Mouse (Mus musculus): ENCODE measurements around the gene Fam198a. TPM values are rescaled to one million over a fixed set of nuclear protein-coding genes. Genes with fewer than 3 reads are reported as not detected.

The Fam198a gene
- polyA plus RNA-seq (2016; fragmentation: Nextera tagmentation; extraction: Ambion mirVana), result 0.68 and 0.85 TPM in 2 replicates

DNA sequence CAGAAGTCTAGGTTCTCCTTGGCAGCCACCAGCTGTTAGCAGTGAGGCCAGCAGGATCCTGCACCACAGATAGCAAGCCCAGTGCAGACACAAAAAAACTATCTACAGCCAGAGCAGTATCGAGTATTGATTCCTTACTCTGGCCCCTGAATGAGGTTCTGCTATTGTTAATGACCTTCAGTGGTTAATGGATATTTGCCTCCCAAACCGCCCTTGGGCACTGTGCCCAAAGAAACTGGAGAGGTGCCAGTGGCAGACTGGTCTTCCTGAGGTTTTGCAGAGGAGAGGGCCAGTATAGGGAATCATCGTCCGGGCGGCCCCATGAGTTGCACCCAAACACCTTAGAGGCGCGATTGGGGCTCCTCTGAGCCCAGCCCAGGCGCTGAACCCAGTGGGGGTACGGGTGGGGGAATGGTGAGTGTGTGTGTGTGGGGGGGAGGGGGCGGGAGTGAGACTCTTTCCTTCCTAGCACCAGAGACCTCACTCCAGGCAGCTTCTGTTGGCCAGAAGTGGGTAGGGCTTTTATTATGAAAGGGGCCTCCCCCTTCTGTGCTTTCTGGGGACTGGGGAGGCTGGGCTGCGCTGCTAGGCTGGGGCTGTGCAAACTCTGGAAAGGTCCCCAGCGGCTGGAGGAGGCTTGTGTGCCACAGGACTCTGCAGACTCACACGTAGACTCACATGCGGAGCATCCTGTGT lies at the start of gene Fam198a:
Fam198a (plus strand) TSS at position 571 of the 696 bp plus-strand sequence.
- peak; percentile 30 for DNase-seq (ENCODE audit: low spot score)
- Histone ChIP-seq H3K4me3 (peak within 1 kb of the TSS; percentile 20; the same call in 1 of the 2 replicates), H3K27me3 (ENCODE audit: low read depth, poor library complexity, severe bottlenecking) (no peaks in the 10 kb centered on the region), H3K9me3 (replicated peaks) (no peaks in the 10 kb centered on the region), H3K4me1 (peaks cover 11% of the 10 kb centered on the region), H3K27ac (replicated peaks) (peak within 1 kb of the TSS; percentile 55), H3K36me3 (peaks cover 3% of the 10 kb centered on the region)
- WGBS, result 22% methylated on average over 14 of the region's 14 CpGs

GRCm38 (mm10) chr9:121901710-121902700 lies 48.8 kb upstream of the Fam198a start:
- WGBS, result 81% methylated on average over 5 of the region's 5 CpGs
- no peaks in the 10 kb centered on the region for H3K9me3 ChIP-seq (replicated peaks)
- H3K4me3 ChIP-seq, result no peak overlapping the region
- no peak for DNase-seq (ENCODE audit: low spot score)
- no peaks in the 10 kb centered on the region for H3K27me3 ChIP-seq (ENCODE audit: low read depth, poor library complexity, severe bottlenecking)
- H3K27ac ChIP-seq (replicated peaks), result no peak overlapping the region
- no peaks in the 10 kb centered on the region for H3K4me1 ChIP-seq
- H3K36me3 ChIP-seq, result no peaks in the 10 kb centered on the region

- DNase-seq (ENCODE audit: low spot score), result no peak
- WGBS, result 86% methylated on average over 8 of the region's 8 CpGs
- H3K27ac ChIP-seq (replicated peaks), result no peak overlapping the region
- no peaks in the 10 kb centered on the region for H3K27me3 ChIP-seq (ENCODE audit: low read depth, poor library complexity, severe bottlenecking)
- no peaks in the 10 kb centered on the region for H3K4me1 ChIP-seq
- no peaks in the 10 kb centered on the region for H3K9me3 ChIP-seq (replicated peaks)
- H3K4me3 ChIP-seq, result no peak overlapping the region
- no peaks in the 10 kb centered on the region for H3K36me3 ChIP-seq
Measured at GRCm38 (mm10) chr9:121903476-121904305, 47.1 kb upstream of the Fam198a start.

- WGBS, result 91% methylated on average over 4 of the region's 4 CpGs
- no peaks in the 10 kb centered on the region for H3K9me3 ChIP-seq (replicated peaks)
- DNase-seq (ENCODE audit: low spot score), result no peak
- no peaks in the 10 kb centered on the region for H3K27me3 ChIP-seq (ENCODE audit: low read depth, poor library complexity, severe bottlenecking)
- H3K4me3 ChIP-seq, result no peak overlapping the region
- no peak overlapping the region for H3K27ac ChIP-seq (replicated peaks)
- no peaks in the 10 kb centered on the region for H3K4me1 ChIP-seq
- no peaks in the 10 kb centered on the region for H3K36me3 ChIP-seq
Measured at GRCm38 (mm10) chr9:121904319-121904718, 46.5 kb upstream of the Fam198a start.

DNA sequence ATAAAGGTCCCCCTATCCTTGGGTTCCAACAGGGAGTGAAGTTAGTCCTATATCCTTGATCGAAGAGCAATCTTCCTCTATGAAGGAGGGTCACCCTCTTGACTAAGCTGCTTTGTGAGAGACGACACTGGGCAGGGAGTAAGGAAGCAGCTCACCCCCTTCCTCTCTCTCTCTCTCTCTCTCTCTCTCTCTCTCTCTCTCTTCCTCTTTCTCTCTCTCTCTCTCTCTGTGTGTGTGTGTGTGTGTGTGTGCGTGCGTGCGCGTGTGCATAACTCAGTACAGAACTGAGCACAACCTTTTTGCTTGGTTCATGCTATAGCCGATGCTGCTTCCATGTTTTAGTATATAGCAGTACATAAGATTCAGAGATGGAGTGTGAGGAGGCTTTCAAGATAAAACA lies 45.8 kb upstream of the Fam198a start:
- no peak overlapping the region for H3K27ac ChIP-seq (replicated peaks)
- no peaks in the 10 kb centered on the region for H3K36me3 ChIP-seq
- WGBS, result 91% methylated on average over 7 of the region's 7 CpGs
- DNase-seq (ENCODE audit: low spot score), result no peak
- H3K4me1 ChIP-seq, result no peaks in the 10 kb centered on the region
- H3K27me3 ChIP-seq (ENCODE audit: low read depth, poor library complexity, severe bottlenecking), result no peaks in the 10 kb centered on the region
- no peak overlapping the region for H3K4me3 ChIP-seq
- no peaks in the 10 kb centered on the region for H3K9me3 ChIP-seq (replicated peaks)

DNA sequence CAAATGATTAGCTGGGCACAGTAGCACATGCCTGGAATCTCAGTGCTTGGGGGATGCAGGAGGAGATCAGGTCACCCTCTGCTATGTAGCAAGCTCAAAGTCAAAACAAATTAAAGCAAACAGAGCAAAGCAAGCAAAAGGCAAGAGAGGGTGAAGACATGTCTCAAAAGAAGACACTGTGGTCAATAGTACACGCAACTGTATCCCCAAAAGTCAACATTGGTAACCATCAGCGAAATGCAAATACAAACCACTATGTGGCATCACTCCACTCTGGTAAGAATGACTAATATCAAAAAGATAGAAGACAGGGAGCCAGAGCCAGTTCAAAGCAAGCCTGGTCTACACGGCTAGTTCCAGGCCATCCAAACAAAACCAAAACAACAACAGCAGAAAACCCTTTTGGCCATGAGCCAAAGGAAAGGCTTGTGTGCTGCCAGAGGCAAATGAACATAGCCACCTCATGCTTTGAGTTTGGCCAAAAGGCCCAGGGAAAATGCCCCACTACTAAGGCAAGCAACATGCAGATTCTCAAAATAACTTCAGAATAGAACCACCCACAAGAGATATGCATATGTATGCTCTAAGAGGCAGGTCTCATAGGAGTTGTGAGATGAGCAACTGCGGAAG lies 45.1 kb upstream of the Fam198a start:
- no peaks in the 10 kb centered on the region for H3K4me1 ChIP-seq
- no peak overlapping the region for H3K27ac ChIP-seq (replicated peaks)
- H3K9me3 ChIP-seq (replicated peaks), result no peaks in the 10 kb centered on the region
- no peak for DNase-seq (ENCODE audit: low spot score)
- H3K36me3 ChIP-seq, result no peaks in the 10 kb centered on the region
- H3K4me3 ChIP-seq, result no peak overlapping the region
- no peaks in the 10 kb centered on the region for H3K27me3 ChIP-seq (ENCODE audit: low read depth, poor library complexity, severe bottlenecking)
- 89% methylated on average over 4 of the region's 4 CpGs for WGBS

DNA sequence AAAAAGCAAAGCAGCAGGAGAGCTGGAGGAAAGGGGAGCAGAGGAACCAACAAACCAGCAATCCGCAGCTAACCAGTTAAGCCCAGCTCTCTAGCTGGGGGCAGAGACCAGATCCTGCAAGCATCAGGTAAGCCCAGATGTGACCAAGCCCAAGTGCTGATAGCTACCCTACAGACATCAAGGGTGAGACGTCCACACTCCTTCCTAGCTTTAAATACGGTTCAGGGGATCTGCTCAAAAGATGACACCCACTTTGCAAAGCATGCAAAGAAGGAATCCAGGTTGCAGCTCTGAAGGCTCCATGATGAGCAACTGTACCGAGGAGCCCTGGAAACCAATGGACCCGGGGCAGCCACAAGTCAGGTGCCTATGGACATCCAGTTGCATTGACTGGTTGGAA lies 44.3 kb upstream of the Fam198a start:
- DNase-seq (ENCODE audit: low spot score), result no peak
- 86% methylated on average over 5 of the region's 5 CpGs for whole genome bisulfite sequencing
- H3K27me3 ChIP-seq (ENCODE audit: low read depth, poor library complexity, severe bottlenecking), result no peaks in the 10 kb centered on the region

GRCm38 (mm10) chr9:121907356-121908070 lies 43.3 kb upstream of the Fam198a start:
- no peak for DNase-seq (ENCODE audit: low spot score)
- Histone ChIP-seq H3K36me3 (no peaks in the 10 kb centered on the region), H3K27ac (replicated peaks) (no peak overlapping the region), H3K4me1 (no peaks in the 10 kb centered on the region), H3K9me3 (replicated peaks) (no peaks in the 10 kb centered on the region), H3K4me3 (no peak overlapping the region), H3K27me3 (ENCODE audit: low read depth, poor library complexity, severe bottlenecking) (no peaks in the 10 kb centered on the region)
- 80% methylated on average over 10 of the region's 10 CpGs for WGBS

More for the DNA sequence above, 44.3 kb upstream of the Fam198a start:
- H3K4me1 ChIP-seq, result no peaks in the 10 kb centered on the region
- H3K27ac ChIP-seq (replicated peaks), result no peak overlapping the region
- H3K4me3 ChIP-seq, result no peak overlapping the region
- no peaks in the 10 kb centered on the region for H3K36me3 ChIP-seq
- no peaks in the 10 kb centered on the region for H3K9me3 ChIP-seq (replicated peaks)

DNA sequence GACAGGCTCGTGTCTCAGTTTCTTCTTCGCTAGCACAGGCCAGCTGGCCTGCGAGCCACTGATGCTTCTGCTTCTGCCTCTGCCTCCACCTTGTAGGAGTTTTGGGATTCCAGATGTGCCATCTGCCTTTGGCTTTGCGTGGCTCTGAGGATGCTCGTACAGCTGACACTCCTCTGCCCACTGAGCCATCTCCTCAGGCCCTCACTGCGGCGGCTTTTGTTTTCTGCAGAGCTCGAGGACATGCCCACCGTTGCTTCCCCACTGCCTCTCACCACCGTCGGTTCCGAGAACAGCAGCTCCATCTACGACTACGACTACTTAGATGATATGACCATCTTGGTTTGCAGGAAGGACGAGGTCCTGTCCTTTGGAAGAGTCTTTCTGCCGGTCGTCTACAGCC lies 42.5 kb upstream of the Fam198a start:
- H3K4me1 ChIP-seq, result no peaks in the 10 kb centered on the region
- DNase-seq (ENCODE audit: low spot score), result no peak
- H3K36me3 ChIP-seq, result no peaks in the 10 kb centered on the region
- H3K27me3 ChIP-seq (ENCODE audit: low read depth, poor library complexity, severe bottlenecking), result no peaks in the 10 kb centered on the region
- H3K9me3 ChIP-seq (replicated peaks), result no peaks in the 10 kb centered on the region
- no peak overlapping the region for H3K27ac ChIP-seq (replicated peaks)
- no peak overlapping the region for H3K4me3 ChIP-seq
- 93% methylated on average over 17 of the region's 17 CpGs for WGBS

GRCm38 (mm10) chr9:121909635-121910034 lies 41.2 kb upstream of the Fam198a start:
- H3K27me3 ChIP-seq (ENCODE audit: low read depth, poor library complexity, severe bottlenecking), result no peaks in the 10 kb centered on the region
- no peak for DNase-seq (ENCODE audit: low spot score)
- no peaks in the 10 kb centered on the region for H3K4me1 ChIP-seq
- no peak overlapping the region for H3K27ac ChIP-seq (replicated peaks)
- H3K9me3 ChIP-seq (replicated peaks), result no peaks in the 10 kb centered on the region
- H3K36me3 ChIP-seq, result no peaks in the 10 kb centered on the region
- 90% methylated on average over 6 of the region's 6 CpGs for WGBS
- H3K4me3 ChIP-seq, result no peak overlapping the region

GRCm38 (mm10) chr9:121911196-121911595 lies 39.6 kb upstream of the Fam198a start:
- H3K4me3 ChIP-seq, result no peak overlapping the region
- WGBS, result 90% methylated on average over 7 of the region's 7 CpGs
- H3K9me3 ChIP-seq (replicated peaks), result no peaks in the 10 kb centered on the region
- H3K27me3 ChIP-seq (ENCODE audit: low read depth, poor library complexity, severe bottlenecking), result no peaks in the 10 kb centered on the region
- no peak overlapping the region for H3K27ac ChIP-seq (replicated peaks)
- H3K4me1 ChIP-seq, result no peaks in the 10 kb centered on the region
- no peak for DNase-seq (ENCODE audit: low spot score)
- no peaks in the 10 kb centered on the region for H3K36me3 ChIP-seq
